Mouse (Mus musculus): Measurements from ENCODE around the gene Gm13078.

Gm13078 gene

GRCm38 (mm10) chr4:143719155-143719554 lies at the start of gene Gm13078:
TSS of gene Gm13078 (plus strand) at chr4:143719455.
- no peak for DNase-seq

GRCm38 (mm10) chr4:143702611-143703010 lies 16.6 kb upstream of the Gm13078 start, which contains the start of gene Gm13089:
TSS of gene Gm13089 (minus strand) at chr4:143702711.
- DNase-seq: no peak

All from cerebellum, adult 8-10 months (tissue).